Mouse (Mus musculus) skeletal muscle tissue, adult 2 months (tissue): ENCODE results near the gene Hmgn1.
"Not testable (repeated sequence)": the region's sequence is repeated elsewhere in the genome, so short reads cannot be mapped to it uniquely, and the experiment has no call there.

Experiments
- DNase-seq: peaks from one replicate; pipeline ENCODE4 v3.0.0-alpha.2; 2012; ENCODE audit warnings: low read depth, low spot score

Hmgn1 gene

DNA sequence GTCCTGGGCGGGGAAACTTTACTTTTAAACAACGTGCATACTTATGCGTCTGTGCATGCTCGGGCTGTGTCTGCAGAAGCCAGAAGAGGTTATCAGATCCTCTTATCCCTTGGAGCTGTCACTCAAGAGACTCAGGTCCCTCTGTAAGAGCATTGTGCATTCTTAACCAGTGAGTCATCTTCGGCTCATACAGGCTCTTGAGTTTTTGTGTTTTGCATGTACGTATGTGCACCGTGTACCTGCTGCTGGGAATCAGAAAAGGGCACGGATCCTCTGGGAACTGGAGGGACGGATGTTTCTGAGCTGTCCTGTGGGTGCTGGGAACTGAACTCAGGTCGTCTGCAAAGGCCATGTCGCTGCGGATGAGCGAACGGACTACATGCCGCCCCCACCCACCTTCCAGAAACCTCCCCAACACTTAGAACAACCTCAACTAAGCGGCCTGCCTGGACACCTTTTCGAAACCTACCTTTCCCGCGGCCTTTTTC is 801 bp downstream of the Hmgn1 start:
- DNase-seq: no peak

DNA sequence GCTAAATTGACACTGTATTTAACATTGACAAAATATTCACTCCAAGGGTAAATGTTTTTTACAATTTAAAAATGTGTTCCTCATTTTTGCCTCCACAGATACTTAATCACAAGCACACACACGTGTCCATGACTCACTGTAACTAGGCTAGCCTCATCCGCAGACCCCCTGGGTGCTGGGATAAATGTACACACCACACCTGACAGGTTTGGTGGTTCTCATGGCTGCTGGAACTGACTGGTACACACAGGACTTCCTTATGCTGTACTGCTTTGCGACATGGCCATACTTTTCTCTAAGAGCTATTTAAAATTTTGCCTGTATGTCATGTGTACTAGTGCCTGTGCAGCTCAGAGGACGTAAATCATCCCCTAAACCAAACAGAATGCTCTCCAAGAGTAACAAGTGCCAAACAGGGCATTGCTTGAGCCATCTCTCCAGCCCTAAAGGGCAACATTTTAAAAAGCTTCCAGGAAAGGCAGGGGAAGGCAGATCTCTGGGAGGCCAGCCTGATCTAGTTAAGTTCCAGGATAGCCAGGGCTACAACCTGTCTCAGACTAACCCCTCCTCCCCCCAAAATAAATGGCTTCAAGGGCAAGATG is 7.4 kb downstream of the Hmgn1 start:
- no peak for DNase-seq

DNA sequence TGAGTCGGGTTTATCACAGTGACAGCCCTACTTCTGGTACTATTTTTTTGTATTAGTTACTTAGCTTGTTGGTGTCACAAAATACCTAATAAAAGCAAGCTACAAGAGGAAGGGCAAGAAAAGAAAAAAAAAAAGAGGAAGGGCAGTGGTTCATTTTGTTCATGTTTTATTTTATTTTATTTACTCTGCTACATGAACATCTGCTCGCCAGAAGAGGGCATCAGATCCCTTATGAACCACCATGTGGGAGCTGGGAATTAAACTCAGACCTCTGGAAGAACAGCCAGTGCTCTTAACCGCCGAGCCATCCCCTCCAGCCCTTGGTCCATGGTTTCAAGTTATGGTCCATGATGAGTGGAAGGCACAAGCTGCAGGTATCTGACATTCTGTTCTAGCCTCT is 12.8 kb downstream of the Hmgn1 start:
- no peak for DNase-seq

DNA sequence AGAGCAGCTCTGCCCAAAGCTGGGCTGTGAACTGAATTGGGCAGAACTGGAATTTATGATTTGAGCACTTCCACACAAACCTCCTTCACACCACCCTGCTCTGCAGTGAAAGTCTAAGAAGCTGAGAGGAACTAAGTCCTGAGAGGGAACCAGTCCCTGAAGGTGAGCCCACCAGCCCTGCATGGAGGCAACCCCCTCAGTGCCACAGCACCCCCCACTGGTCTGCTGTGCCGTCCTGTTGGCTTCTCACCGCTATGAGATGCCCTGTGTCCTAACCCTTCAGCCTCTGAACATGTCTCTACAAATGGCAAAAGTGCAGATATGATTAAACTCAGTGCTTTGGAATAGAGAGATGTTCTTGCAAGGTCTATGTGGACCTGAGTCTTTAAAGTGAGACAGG is 14.8 kb downstream of the Hmgn1 start:
- DNase-seq: no peak

DNA sequence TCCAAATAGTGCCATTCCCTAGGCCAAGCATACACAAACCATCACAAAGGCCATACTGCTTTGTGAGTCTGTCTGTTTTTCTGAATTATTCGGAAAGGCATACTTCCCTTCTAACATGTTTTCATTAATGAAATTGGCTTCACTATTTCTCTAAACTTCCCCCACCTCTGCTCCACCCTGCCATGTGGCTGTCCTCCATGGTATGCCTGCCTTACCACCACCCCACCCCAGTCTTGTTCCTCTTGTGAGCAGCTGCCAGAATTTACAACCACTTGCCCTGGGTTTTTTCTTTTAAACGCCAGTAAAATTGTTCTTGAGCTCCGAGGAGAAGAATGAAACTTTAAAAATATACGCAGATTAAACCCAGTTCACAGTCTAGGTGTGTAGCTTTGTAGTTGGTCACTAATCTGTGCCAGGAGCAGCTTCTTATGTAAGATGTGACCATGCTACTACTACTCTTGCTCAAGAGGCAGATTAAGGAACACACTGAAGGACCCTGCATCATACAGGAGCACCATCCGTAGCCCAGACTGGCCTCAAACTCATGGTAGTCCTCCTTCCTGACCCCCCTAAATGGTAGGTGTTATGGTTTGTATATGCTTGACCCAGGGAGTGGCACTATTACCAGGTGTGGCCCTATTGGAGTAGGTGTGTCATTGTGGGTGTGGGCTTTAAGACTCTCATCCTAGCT is 16.7 kb downstream of the Hmgn1 start:
- DNase-seq: no peak

DNA sequence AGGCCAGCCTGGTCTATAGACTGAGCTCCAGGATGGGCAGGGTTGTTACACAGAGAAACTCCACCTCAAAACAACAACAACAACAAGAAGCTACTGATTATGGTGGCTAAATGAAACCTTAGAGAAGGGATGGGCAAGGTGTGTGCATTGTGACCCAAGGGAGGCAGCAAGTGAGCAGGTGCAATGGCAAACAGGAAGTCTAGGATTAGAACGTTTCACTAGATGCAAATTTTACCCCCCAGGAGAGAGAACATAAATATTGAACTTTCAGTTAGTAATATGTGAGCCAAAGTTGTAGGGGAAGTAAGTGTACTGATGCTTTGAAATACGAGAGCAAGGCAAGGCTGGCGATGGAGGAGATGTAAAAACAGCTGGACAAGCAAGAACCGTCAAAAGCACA is 17.9 kb downstream of the Hmgn1 start:
- DNase-seq: no peak

DNA sequence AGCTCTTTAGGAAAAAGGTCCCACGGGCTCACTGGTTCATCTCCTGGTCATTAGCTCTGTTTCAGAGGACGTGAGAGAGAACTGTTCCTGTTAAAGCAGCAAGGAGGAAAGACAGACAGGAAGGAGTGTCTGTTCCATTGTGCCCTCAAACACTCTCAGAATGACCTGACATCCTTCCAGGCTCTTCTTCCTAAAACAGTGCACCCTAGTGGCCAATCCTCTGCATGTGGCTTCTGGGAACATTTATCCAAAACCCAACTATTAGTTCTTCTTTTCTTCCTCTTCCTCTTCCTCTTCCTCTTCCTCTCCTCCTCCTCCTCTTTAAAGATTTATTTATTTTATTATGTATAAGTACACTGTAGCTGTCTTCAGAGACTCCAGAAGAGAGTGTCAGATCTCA is 24.5 kb downstream of the Hmgn1 start:
- DNase-seq: no peak

DNA sequence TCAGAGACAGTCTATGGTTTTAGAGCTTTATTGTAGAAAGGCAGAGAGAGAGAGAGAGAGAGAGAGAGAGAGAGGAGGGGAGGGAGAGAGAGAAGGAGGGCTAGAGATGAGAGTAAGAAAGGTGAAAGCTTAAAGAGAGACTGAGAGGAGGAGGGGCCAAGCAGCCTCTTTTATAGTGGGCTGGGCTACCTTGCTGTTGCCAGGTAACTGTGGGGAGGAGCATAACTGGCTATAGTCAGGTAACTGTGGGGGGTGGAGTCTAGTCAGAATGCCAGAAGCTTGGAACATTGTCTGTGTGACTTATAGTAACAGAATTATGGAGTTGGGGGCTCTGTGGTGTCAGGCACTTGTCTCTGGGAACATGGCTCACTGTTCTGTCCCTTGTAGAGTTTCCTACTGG is 29.7 kb downstream of the Hmgn1 start:
- DNase-seq: not testable (repeated sequence)

DNA sequence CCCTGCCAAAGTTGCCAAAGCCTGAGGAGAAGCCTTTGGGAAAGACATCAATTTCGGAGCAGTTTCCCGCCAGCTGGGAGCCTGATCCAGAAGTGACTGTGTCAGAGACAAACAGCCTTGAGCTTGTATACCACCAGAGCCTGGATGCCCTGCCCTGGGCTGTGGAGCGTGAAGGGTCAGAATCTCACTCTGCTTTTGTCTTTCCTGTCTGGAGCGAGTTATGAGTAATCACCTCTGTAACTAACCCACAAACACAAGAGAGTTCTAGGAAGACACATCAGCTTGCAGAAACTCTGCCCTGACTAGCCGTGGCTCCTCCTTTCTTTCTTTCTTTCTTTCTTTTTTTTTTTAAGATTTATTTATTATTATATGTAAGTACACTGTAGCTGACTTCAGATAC is 31.6 kb downstream of the Hmgn1 start:
- no peak for DNase-seq

DNA sequence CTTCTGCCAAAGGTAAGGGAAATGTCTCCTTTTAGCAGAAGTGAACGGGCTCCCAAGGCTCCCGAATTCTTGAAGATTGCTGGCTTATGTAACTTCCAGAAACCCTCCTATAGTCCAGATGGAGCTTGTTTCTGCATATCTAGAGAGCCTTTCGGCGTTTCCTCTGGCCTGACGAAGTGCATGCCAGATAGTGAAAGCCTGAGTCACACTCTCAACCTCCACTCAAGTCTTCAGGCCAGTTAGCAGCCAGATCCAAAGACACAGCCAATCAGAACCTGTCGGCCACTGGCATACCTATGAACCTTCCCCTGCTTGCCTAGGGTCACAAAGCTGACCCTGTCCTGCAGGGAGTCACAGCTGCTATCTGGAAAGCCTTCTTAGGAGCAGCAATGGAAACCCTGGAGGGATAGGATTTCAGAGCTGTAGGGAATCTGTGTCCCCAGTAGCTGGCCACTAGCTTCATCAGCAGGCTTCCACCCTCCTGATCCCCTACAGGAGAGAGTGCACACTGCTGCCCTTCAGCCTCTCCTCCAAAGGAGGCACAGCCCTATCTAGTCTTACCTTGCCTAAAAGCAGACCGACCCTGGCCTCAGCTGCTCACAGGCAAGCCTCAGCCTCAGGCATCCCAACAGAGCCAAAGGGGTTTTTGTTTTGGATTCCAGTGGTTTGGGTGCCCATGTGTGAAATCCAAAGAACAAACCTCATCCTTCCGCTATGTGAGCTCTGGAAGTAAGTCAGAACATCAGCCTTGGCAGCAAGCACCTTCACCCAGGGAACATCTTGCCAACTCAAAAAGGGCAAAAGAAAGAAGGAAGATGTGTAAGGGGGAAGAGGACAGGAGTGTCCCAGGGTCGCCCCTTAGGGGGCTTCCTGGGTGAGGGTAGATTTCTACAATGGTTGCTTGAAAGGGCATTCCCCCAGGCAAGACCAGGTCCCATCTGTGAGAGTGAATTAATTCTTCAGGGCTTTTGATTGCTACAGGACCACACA is 35.7 kb downstream of the Hmgn1 start:
- DNase-seq: peak; percentile 55

DNA sequence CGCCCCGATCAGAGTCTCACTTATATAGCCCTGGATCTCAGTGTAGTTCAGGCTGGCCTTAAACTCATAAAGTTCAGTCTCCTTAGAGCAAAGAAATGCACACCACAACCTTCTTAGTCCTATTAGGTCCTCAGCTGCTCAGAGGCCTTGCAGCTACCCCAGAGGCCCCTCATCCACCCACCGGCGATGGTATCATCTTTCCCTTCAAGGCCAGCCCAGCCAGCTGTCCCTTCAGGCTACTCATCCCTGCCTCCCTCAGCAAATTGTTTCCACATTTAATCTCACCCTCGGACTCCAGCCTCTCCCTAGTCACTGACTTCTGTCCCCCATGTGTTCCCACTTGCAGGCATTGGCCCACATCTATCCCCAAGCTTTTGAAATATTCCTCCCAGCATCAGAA is 39.4 kb downstream of the Hmgn1 start:
- no peak for DNase-seq

DNA sequence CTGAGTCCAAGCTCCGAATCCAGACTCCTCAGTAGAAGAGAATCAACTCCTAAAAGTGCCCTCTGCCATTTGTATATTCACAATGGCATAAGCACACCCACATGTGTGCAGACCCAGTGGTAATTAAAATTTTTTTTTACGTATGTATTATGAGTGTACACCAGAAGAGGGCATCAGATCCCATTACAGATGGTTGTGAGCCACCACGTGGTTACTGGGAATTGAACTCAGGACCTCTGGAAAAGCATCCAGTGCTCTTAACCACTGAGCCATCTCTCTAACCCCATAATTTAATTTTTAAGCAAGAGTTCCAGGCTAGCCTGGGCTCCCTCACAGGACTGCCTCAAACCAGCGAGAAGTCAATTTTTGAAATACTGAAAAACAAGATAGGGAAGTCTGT is 40.1 kb downstream of the Hmgn1 start:
- DNase-seq: no peak

DNA sequence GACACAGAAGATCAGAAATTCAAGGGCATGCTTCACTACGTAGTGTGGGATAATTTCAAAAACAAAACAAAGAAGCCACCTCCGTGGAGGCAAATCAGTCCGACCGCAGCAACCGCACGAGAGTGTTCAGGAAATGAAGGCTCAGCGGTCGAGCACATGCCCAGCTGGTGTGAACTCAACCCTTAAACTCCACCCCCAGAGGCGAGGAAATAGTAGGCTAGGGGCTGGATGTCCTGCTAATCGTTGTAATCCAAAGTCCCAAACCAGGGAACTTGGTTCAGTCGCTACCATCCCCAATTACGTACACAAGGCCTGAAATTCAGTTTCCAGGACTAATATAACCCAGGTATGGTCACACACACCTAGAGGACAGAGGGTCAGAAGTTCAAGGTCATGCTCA is 40.5 kb downstream of the Hmgn1 start:
- no peak for DNase-seq

DNA sequence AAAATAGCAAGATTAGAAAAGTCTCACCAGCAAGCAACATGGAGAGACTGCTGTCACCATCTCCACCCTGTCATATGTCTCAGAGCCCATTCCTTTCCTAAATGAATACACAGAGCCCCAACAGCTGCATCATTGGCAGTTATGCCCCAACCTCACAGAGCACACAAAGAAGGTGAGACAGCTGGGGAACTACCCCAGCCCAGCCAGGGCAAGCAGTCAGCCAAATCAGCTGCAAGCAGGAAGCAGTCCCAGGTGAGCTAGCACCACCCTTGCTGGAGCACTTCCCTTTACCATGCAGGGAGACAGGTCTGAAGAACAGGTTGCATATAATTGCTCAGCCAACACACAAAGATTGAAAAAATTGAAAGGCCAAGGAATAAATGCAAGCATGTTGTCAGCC is 41.9 kb downstream of the Hmgn1 start:
- DNase-seq: no peak

DNA sequence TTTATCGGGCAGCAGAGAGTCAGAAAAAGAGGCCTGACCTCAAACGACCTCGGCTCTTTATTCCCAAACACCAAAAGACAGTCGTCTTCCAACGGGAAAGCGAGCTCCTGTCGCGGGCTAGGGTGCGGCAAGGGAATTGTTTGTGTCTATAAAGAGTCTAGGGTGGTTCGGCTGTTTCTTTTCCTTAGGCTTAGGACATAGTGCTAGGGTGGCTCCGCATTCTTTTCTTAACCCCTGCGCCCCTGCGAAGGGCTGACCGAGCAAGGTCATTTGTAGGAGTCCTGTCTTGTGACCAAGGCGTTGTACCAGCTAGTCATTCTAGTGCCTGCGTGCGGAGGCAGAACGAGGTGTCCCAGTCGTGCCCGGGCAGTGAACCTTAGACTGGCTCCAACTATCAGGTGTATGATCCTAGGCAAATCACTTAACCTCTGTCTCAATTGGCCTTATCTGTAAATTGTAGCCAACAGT is 44.3 kb downstream of the Hmgn1 start:
- peak; percentile 65 for DNase-seq

DNA sequence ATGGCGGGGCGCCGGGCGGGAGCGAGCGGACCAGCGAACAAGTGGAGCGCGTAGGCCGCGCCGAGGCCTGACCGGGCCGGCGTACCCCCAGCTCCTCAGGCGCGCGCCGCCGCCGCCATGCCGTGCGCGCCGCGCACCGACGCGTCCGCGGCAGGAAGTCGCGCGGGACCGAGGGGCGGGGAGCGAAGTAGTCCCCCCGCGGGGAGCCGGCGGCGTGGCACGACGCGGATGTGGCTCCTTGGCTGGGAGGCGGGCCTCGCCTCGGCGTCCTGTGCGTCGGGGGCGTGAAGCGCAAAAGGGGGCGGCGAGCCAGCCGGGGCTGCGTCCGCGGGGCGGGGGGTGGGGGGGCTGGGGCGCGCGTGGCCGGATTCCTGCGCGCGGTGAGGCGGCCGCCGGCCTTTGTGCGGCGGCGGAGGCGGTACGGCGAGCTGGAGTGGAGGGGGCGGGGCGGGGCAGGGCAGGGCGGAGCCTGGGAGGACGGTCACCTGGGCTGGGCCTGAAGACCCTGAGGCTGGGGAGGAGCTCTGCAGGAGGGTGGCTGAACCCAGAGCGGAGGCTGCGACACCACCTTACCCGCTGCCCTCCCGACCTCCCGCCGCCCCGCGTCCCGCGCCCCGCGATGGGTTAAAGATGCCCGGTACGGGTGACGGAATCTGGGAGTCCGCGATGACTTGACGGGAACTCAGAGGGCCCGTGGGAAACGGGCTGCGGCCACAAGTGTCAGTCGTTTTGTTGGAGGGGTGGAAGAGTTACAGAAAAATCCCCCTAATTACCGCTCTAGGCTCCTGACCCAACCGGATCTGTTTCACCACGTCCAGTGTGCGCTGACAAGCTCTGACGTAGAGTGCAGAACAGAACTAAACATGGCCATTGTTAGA is 45.0 kb downstream of the Hmgn1 start, which contains the start of gene Brwd1:
Gene Brwd1, minus strand, starts transcription at position 226 of the 878 bp plus-strand sequence.
- DNase-seq: peak; percentile 93

DNA sequence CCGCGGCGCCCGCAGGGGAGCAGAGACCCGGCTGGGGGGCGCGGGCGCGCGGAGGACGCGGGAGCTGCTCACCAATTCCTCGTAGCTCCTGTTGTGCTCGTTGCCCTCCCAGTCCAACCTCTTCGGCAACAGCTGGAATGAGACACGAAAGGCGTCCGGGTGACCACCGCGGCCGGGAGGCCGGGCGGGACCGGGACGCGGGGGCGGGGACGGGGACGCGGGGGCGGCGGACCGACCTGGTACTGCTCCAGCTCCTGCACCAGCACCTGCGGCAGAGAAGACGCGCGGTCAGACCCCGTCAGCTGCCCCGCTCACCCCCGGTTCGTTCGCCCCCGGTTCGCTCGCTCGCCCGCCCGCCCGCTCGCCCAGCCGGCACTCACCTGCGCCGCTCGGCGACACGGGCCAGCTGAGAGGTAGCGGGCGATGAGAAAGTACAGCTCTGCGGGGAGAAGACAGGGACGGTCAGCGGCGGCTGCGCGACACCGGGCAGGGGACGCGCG is 45.7 kb downstream of the Hmgn1 start:
- no peak for DNase-seq

DNA sequence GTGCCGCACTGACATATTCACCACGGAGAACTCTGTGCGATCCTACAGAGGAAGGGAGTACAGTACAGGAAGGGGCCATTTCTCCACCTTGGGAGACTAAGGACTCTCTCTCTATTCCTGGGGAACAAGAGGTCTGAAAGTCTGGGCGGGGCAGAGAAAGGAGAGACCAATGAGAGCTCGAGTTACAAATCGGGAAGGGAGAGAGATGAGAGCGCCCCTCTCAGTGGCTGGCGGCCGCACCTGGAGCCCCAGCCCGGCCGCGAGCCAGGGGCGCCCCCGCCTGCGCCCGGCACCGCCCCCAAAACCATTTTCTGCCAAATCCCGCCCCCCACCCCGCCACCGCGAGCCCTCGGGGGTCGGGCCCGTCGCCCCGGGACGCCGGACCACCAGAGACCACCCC is 46.2 kb downstream of the Hmgn1 start:
- DNase-seq: peak; percentile 88

DNA sequence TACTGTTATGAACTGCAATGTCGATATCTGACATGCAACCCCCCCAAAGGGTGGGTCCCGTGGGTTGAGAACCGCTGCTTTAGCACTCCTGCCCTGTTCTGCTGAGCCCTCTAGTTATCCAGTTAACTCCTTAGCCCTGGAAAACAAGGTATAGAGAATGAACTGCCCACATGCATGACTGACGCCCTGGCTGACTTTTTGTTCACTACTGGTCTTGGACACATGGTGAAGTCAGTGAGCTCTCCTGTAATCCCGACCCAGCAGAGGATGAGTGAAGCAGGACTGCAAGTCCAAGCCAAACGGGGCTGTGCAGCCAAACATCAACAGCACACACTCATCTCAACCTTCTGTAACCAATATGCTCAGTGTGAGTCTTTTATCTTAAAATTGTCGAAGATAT is 47.0 kb downstream of the Hmgn1 start:
- DNase-seq: no peak
